Mouse (Mus musculus): ENCODE measurements around the gene Zfp385a. TPM values are rescaled to one million over a fixed set of nuclear protein-coding genes. Genes with fewer than 3 reads are reported as not detected.

The Zfp385a gene
- total RNA-seq, 4 experiments from 2014 or later, result 13.4 to 21.9 (median 19.1) TPM

DNA sequence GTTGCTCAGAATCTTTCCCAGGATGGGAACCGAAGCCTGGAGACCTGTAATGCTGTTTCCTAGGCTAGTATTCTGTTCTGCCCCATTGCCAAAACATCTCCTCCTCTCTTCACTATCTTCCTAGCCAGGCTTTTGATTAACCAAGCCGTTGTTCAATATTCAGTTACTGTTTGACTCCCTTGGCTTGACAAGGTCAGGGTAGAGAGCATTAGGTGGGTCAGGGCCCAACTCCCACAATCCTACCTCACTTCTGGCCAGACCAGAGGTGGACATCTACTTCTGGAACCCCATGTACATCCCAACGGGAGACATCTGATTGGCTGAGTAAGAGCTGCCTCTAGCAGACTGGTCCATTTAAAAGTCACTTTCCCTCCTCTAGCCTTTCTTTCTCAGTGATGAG, 23.1 kb upstream of the Zfp385a start:
- DNase-seq, result no peak

DNA sequence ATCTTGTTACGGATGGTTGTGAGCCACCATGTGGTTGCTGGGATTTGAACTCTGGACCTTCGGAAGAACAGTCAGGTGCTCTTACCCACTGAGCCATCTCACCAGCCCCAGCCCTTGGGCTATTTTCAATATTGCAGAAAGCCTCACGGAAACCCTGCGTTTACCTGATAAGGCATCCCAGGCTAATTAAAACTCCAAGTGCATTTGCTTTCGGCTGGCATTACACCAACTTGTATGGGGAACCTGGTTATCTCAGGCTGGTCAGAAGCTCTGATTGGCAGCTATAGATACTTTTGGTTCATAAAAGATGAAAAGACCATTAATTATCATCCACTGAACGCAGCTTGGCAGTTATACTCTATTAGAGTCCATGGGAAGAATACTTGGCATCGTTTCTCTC, 22.4 kb upstream of the Zfp385a start:
- no peak for DNase-seq

DNA sequence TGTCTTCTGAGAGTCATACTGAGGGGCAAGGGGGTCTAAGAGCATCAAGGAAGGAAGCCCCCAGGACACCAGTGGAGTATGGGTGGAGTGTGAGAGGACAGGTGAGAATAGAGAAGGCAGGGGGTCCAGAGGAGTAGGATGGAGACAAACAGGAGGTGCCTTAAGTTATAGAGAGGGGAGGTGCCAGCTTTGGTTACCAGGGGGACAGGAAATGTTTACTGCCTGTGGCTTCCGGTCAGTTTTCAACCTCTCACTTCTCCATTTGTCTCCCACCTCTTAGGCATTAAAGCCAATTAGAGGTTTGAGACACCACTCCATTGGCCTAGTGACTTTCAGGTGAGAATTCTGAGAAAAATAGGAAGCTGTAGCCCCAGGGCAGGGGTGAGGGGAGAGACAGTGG, 21.4 kb upstream of the Zfp385a start:
- no peak for DNase-seq

DNA sequence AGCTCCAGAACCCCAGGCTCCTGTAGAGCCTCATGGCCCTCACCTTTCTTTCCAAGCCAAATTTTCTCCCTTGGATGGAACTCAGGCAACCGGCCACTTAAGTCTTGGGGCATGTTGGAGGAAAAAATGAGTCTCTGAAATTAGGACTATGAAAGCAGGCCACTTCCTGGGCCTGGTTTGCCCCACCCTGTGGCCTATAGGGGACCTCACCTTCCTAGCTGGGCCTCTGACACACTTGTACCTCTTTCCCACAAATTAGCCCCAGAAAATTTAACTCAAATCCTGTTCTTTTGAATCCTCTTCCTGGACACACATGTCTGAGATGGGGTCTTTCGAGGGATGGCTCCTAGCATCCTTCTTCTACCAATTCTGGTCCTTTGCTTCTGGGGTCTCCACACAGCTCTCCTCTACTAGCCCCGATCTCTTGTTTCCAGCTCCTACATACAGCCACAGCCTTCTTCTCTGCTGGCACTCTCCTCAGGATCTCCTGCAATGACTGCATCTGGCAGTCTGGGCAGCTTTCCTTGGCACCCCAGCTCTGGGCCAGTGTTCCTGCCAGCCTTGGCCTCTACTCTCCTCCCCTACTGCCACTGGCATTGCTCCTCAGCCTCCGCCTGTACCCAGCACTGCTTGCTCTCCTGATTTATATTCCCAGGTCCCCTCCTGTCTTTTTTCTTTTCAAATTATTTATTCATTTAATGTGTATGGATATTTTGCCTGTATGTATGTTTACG, 20.1 kb upstream of the Zfp385a start:
- DNase-seq, result peak; percentile 70

DNA sequence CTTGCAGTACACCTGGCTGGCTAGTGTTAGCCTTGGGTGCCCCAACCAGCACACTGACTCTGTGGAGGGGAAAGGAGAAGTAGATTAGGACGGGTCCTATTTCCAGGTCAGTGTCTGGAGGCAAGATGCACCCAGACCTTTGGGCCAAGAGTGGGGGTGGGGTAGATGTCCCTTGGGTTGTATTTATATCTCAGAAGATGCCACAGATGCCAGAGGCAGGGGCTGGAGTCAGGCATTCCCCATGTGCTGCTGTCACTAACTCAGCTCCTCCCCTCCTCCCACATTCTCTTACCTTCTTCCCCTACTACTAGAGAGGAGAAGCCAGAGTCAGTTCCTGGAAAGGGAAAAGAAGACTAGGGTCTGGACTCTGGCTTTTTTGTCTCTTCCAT, 19.2 kb upstream of the Zfp385a start:
- DNase-seq, result no peak

DNA sequence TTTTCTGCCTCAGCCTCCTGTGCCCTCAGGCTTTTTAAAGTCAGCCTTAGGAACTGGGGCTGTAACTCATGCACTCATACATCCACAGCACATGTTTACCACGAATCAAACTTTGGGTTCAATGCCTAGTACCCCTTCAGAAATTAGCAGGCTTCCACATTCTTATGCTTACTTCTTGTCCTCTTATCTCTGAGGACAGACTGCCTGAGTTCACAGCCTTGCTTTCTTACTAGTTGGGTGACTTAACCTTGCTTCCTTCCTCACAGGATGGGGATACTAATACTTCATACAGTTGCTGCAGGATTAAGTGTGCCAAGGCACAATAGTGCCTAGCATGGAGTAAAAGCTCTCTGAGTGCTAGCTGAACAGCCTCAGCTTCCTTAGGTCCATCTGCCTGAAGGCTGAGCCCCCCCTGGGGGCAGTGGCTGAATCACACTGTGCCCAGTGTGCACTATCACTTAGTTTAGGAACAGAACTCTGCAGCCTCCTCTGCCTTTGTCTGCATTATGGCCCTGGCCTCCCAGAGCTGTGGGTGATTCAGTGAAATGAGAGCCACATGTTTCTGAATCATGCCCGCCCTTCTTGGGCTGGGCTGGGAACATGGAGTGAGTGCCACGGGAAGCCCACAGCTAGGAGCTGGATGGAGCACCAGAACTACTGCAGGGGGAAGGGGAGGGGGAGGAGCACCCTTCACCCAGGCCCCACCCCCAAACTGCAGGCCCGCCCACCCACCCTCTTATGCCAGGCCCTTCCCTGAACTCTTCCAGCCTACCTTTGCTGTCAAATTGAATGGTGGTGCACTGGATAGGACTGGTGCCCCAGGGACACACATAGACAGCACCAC, 18.6 kb upstream of the Zfp385a start:
- peak; percentile 75 for DNase-seq

DNA sequence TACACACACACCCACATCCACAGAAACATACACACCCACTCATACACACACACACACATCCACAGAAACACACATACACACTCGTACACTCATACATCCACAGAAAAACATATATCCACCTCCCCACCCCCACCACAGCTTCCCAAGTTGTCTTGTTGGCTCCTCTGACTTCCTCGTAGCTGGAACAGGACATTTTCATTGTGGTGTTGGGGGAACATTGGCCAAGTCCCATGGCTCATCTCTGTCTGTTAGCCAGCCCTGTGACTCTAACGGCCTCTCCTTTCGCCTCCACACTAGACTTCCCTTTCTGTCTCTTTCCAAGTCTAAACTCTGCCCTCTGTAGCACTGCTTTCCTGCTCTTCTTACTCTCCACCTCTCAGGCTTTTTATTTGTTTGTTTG, 17.9 kb upstream of the Zfp385a start:
- no peak for DNase-seq

DNA sequence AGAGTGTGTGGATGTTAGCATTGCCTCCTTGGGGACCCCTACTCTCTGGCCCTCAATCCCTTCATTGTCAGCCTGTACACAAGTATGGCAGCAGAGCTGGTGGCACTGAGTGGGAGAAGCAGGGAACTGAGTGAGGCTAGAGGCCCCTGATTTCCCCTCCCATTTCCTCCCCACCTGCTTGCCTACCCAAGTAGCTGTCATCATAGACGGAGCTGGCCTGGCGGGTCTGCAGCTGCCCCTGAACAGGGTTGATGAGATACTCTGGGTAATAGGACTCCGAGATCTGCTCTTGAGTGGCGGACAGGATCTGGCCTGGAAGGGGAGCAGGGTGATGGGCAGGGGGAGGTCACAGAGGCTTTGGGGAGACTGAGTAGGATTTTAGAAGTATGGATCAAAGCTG, 16.2 kb upstream of the Zfp385a start:
- DNase-seq, result no peak

DNA sequence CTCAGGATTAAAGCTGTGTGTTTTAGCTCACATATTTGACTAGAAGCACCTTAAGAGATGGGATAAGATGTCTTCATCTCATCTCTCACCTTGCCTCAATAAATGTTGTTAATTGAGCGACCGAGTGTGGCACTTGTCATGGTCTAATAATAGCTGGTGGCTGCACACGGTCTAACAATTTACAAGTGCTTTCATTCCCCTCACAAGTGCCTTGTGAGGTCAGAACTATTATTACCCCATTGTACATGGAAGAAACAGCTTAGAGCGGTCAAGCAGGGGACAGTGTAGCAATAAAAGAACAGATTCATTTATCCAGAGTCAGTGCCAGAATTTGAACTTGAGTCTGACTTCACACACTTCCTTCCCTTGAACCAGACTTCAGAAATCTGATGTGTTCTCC, 15.5 kb upstream of the Zfp385a start:
- DNase-seq, result no peak

DNA sequence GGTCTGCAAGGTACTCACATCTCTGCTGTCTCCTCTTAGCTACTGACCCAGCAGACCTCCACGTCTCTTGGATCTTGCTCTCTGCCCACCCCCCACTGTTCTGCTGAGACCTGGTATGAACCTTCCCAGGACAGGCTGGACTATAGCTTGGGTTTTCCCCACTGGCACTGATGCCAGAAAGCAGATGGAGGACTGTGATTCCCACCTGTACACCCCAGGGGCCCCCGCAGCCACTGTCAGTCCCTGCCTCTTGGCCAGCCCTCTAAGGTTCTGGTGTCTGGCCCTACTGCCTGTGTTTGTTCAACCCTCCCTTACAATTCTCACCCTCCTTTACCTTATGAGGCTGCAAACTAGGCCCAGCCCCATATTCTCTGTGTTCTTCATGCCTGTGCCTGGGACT, 14.8 kb upstream of the Zfp385a start:
- no peak for DNase-seq

DNA sequence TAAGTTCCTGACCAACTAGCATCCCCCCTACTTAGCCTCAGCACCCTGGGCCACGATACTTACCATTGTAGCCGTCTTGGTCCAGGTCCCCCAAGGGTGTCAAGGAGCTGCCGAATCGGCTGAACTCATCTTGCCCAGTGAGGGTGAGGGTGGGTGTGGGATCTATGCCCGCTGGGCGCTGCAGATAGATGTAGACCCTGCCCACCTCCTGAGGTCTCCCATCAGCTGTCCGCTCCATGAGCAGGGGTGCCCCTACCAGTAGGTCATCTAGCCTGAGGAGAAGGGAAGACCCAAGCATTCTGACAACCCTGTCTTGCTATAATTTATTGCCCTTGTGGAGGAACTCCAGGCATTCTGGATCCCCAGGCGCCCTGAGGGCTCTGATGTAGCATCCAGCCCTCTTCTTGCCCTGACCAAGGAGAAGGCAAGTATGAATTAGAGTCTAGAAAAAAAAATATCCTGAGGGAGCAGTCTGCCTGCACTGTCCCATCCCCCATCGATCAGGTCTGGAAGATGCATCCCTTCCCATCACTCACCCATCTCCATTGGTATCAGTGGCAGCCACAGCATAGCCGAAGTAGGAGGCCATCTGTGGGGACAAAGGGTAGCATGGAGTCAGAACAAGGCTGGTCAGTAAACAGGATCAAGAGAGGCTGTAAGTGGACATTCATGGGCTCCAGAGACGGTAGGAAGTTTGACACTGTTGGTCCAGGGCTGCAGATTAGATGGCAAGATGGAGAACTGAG, 13.8 kb upstream of the Zfp385a start:
- no peak for DNase-seq

DNA sequence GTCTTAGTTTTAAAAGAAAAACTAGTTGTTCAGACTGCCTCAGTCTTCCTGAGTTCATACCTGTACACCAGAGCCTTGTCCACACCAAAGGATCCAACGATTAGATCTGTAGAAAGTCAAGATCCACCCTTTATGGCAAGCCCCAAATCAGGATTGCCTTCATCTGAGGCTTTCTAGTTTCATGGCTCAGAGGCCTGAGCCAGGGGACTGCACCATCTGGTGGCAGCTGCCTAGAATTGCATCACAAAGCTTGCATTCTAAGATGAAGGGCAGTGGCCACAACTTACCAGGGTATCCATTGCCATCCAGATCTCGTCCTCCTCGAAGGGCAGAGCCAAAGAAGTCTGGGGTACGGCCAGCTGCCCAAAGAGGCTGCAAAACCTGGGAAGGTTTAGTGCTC, 13.0 kb upstream of the Zfp385a start:
- DNase-seq, result no peak

DNA sequence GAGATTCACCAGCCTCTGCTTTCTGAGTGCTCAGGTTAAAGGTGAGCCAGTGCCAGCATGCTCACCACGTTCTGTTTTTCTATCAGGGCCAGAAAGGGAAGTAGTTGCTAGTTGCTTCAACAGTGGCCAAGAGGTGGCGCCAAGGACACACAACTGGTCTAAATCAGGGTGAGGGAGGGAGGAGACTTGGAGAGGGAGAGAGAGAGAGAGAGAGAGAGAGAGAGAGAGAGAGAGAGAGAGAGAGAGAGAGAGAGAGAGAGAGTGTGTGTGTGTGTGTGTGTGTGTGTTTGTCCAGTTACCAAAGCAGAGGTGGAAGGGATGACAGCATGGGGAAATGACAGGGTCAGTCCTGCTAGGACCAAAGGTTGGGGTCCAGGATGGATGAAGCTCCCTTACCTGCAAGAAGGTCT, 7.4 kb upstream of the Zfp385a start:
- DNase-seq, result no peak

DNA sequence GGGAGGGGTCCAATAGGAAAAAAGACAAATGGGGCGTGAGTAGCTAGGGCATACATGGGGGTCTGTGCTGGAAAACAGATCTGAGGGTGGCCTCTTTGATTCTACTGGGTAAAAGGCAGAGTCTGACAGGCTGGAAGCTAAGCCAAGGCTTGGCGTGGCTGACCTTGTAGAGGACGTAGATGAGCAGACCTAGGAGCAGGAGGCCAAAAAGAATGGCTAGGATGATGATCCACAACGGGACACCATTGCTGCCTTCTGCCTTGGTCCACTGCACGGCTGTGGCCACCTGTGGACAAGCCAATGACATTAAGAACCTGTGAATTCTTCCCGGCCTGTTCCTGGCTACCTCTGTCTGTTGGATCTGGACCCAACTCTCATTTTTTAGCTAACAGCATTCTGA, 5.9 kb upstream of the Zfp385a start:
- no peak for DNase-seq

DNA sequence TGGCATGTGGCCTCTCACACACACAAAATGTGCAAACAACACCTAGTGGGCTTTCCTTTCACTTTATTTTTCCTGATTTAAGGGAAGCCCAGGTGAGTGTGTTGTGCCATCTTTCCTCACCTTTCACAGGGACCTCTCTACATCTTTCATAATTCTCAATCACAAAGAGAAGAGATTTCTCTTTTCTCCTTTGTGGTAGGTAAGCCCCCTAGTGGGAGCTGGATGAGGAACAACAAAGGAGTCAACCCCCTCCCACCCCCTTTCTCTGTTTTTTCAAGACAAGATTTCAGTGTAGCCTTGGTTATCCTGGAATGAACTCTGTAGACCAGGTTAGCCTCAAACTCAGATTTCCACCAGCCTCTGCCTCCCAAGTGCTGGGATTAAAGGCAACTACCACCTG, 3.7 kb upstream of the Zfp385a start:
- no peak for DNase-seq

DNA sequence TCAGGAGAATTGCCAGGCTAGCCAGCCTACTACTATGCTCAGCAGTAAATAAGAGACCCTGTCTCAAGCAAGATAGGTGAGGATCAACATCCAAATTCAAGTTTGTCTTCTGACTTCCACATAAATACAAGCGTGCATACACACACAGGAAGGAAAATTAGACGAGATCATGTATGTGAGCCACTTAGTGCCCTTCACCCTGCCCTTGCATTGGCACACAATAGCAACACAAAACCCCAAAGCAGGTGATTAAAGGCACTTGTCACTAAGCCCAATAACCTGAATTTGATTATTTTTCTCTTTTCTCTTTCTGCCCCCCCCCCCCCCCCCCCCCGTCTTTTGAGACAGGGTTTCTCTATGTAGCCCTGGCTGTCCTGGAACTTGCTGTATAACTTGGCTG, 3.1 kb upstream of the Zfp385a start:
- no peak for DNase-seq

DNA sequence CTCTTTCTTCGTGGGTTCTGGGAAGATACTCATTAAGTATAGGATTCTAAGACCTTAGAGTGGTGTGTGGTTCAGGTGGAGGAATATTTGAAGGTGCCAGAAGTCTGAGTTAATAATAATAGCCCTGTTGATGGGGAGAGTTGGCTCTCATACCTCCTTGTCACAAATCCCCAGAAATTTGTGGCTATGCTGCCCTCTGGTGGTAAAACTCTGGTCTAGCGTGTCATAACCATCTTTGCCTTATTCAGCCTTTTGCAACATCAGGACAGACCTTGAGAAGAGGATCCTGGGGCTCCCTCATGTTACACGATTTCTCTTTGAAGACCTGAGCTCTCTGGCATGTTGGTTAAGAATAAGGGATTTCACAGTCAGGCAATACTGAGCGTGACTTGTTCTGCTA, 2.5 kb upstream of the Zfp385a start:
- peak; percentile 67 for DNase-seq

DNA sequence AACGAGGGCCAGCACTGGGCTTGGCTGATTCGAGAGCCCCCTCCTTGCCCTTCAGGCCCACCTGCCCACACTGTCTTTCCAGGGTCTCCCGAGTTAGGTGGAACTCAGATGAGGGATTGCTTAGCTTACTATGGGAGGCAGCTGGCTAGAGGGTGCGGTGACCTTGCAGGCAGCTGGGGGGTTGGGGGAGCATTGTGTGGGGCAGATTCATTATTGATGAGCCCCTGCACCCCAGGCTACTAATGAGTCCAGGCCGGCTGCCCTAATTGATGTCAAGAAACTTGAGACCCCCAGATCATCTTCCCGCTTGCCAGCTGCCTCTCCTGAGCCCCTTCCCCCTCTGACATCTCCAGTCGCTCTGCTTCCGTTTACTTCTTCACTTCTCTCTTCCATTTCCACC, 1.7 kb upstream of the Zfp385a start:
- DNase-seq, result no peak

DNA sequence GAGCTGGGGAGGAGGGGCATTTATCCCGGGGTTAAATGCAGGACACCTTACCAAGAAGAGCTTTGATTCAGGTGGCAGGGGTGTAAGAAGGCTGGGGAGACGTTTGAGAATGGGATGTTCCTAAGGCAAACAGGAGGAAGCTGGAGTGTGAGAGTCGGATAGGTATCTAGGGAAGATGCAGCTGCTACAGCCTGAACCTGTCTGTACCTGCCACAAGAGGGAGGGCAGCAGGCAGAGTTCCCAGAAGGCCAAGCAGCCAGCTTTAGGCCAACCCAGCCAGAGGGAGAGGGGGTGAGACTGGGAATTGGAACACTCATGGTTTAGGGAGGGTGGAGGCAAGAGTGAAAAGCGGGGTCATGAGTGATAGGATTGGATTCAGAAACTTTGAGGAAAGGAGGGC, 893 bp upstream of the Zfp385a start:
- DNase-seq, result no peak

DNA sequence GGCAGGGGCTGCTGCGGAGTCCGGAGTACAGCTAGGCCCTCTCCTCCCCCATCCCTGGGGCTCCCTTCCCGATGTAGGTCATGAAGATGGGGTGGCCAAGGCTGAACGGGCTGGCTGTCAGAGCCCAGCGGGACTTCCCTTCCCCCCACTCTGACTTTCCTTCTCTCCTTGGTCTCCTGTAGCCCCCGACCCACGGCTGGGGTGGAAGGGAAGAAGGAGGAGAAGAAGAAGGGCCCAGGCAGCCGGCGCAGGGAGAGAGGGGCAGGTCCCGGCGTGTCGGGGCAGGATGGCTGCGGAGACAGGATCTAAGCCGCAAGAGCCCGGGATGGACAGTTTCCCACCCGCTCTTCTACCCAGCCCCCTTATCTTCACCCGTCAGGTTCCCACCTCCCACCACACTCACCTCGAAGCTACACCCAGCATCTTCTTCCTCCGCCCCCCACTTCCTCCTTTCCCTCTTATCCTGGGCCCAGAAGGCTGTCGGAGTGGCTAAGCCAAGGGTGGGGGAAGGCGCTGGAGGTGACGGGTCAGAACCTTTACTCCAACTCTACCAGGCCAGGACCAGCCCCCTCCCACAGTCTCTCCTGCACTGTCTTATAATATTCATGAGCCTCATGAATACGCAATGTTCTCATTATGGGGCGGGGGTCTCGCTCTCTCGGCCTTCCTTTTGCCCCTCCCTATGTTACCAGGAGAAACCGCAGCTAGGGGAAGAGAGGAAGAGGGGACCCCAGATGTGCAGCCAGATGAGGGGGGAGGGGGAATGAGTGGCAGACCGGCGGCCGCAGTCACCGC, 530 bp downstream of the Zfp385a start:
- DNase-seq, result no peak

DNA sequence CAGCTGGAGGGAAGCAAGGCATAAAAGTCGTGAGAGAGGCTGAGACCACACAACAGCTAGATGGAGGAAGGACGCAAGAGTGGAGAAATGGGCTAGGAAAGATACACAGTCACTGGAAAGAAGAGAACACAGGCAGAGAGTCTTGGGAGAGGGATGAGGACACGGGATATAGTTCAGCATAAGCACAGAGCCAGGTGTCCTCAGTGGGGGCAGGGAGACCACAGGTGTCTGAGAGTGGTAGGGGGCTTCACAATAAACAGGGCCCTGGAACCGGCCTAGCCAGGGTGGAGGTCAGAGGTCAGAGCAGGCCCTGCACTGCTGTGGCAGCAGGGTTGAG, 1.1 kb downstream of the Zfp385a start:
- DNase-seq, result no peak

DNA sequence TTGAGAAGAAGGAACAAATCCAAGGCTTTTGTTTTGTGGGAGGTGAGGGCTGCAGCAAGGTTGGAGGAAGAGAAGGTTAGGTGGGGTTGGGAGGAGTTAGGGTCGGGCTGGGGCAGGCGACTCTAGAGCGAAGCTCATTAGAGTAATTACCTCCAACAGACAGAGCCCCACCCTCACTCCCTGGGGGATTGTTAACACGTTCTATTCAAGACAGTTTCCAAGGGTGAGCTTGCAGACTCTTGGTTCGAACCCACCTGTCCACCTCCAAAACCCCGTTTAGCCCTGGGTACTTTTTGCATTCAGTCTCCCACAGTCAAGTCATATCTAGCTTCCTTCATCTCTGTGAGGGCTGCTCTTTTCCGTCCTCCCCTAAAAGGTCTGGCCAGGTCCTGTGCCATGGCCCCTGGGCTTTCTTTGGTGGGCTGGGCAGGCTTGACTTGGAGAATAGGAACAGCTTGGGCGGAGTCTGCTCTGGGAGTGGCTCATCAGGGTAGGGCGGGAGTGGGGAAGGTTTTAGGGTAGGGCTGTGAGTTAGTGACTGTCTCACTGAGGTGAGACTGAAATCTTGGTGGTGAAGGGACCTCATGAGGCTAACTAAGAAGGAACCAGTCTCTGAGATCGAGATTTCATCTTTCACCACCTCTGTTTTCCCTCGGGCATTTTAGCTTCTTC, 2.8 kb downstream of the Zfp385a start:
- no peak for DNase-seq

Data from adrenal gland, adult 8-10 months (tissue).